Mouse (Mus musculus) liver, adult 2 months (tissue): Measurements from ENCODE around the gene Pip5k1a.

ENCODE experiments used
- CTCF ChIP-seq: fragments of 200-500 bp; IDR thresholded peaks from 2 replicates; pipeline ENCODE4 v1.5.1; 2011; ENCODE audit warnings: low read depth, low read length, control low read depth
- POLR2A ChIP-seq: fragments of 200-500 bp; IDR thresholded peaks from 2 replicates; pipeline ENCODE4 v1.6.1; 2011; ENCODE audit warnings: low read length, control low read depth; ENCODE audit not compliant: insufficient read depth; ENCODE audit errors: extremely low read depth

DNA sequence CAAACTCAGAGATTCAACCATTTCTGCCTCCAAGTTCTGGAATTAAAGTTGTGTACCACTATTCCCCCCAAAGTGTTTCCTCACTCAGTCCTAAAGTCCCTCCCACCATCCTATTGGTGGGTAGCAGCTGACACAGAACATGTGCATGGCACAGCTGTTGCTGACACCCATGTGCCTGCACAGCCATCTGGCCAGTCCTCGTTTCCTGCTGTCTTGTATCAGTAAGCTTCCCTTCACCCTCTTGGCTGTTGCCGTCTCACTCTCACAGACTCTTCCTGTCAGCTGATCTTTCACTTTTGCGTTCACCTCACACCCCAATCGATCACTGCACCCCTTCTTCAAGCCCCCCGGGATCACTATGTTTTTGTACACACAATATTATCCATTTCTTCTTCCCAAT is 79.0 kb downstream of the Pip5k1a start:
- no peak for TF ChIP-seq POLR2A
- no peak for TF ChIP-seq CTCF
